Mouse (Mus musculus) A20 (cell line): ENCODE results near the gene Mdfi.

ENCODE experiments used
- DNase-seq: peaks from one replicate; pipeline ENCODE4 v3.0.0-alpha.2; 2011; ENCODE audit warnings: low read depth, low spot score

Mdfi gene

DNA sequence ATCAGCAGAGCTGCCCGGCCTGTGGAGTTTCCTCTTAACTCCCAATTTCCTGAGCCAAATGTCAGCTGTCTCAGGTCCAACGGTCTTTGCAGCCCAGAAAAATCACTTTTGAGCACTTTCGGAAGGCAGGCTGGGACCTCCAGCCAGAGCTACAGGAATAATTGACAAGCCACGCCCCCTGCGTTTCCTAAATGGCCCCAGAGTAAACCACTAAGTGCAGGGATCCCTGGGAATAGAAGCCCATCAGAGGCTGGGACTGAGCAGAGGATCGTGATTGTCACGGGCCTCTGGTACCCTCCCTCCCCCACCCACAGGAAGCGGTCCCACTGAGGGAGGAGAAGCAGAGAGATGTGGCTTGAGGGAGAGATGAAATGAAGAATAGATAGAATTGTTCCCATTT is 31.7 kb downstream of the Mdfi start:
- DNase-seq = no peak

- DNase-seq = no peak
These were observed 37.1 kb downstream of the Mdfi start for GRCm38 (mm10) chr17:47797383-47797782.

- DNase-seq = peak; percentile 62
These were observed 37.5 kb downstream of the Mdfi start for GRCm38 (mm10) chr17:47796968-47797367.

DNA sequence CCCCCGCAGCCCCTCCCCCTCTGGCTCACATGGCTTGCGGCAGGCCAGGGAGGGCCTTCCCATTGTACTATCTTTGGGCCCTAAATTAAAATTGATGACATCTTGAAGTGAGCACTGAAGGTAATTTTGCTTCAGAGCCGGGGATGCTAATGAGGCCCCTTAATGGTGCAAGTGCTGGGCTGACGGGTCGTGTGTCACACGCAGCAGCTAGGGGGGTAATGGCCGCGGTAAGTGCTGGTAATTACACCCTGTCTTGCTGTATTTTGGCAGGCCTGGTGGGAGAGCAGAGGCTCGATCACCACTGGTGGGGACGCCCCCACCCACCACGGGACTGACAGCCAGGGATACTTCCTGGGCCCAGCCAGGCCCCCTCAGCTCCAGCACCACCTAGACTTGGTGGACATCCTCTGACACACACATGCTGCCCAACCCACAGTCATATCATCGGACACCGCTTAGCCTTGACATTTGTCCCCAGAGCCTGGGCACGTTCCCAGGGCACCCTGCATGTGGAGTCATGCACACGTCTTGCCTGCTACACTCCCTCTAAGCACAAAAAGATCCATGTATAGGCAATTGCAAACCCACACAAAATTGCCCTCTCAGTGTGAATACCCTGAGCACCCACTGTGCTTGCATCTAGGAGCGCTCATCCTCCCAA is 38.2 kb downstream of the Mdfi start:
- no peak for DNase-seq

GRCm38 (mm10) chr17:47795446-47795845 is 39.0 kb downstream of the Mdfi start:
- DNase-seq = peak; percentile 75

DNA sequence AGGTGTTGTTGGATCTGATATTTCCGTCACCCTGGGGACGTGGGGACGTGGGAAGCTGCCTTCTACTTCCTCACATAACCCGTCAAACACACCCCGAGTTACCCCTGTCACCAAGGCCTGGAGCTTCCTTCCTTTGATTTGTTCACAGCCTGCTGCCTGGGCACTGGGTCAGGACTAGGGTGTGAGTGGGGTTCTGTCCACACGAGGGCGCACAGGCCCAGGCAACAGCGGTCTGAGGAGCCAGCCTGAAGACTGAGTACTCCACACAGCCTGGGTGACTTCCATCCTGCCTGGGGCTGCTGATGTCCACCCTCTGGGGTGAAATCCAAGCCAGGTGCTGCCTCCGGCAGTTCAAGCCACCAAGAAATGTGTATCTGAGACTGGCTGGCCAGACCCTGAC is 41.1 kb downstream of the Mdfi start:
- peak; percentile 78 for DNase-seq

- DNase-seq = peak; percentile 69
These were observed 42.2 kb downstream of the Mdfi start for GRCm38 (mm10) chr17:47792098-47792863.

- DNase-seq = no peak
These were observed 45.5 kb downstream of the Mdfi start for GRCm38 (mm10) chr17:47788996-47789395.

DNA sequence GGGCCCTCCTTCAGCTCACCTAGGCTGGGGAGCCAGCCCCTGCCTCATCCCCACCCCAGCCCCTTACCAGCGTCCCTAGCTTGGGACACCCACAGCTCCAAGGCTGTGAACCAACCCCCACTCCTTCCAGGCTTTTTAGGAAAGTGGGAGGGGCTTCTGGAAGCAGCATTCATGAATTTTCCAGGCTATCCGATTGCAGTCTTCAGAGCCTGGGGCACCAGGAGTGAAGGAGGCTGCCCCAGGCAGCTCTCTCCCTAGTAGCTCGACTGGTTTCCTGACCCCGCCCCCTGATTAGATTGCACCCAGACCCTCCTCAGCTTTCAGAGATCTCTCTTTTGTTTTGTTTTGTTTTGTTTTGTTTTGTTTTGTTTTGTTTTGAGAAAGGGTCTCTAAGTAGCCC is 46.2 kb downstream of the Mdfi start:
- no peak for DNase-seq

- no peak for DNase-seq
These were observed 46.9 kb downstream of the Mdfi start for GRCm38 (mm10) chr17:47787632-47788031.

DNA sequence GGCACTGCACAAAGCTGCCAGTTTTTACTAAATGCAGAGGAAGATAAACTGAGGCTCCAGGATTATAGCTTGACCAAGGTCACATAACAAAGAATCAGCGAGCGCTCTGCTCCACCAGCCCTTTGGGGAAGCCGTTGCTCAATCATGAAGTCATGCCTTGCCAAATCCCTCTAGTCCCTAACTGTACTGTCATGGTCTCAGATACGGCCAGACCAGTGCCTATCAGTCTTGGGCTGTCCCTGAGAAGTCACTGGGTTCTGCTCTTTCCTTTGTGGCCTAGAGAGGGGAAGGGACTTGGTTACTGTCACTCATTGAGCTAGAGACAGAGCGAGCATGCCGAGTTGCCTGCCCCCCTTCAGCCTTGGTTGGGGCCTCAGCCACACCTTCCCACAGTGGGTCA is 50.1 kb downstream of the Mdfi start:
- DNase-seq = no peak

DNA sequence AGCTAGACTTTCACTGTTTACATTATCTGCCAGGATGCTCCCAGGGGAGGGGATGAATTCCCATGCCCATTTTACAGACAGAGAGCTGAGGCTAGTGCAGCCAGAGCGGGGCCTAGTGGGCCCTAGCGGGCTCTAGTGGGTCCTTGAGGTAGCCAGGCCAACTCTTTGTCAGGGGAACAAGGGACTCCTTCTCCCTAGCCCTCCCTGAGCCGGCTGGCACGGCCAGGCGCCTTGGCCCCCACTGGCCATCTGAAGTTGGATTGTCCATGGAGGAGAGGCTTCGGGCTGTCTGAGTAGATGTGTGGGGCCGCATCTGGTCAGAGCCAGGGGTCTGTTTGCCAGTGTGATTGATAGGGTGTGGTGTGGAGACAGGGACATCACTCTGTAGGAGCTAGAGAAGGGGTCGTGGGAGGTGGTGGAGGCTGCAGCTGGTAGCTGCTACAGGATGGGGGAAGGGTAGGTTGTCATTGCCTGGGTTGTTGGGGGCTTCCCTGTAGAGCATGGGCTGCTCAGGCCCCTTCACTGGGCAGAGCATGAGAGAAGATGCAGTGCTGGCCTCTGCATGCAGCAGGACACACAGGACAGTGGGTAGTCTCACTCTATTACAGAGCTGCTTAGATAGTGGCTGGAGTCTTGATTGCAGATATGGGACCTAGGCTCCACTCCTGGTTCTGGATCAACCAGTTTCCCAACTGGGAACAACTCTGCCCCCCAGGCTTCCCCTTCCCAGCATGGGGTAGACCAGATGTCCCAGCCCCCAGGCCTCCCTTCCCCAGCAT is 50.9 kb downstream of the Mdfi start:
- no peak for DNase-seq

- DNase-seq = no peak
These were observed 52.0 kb downstream of the Mdfi start for GRCm38 (mm10) chr17:47782486-47782885.

GRCm38 (mm10) chr17:47780470-47780869 is 54.0 kb downstream of the Mdfi start:
- DNase-seq = no peak

DNA sequence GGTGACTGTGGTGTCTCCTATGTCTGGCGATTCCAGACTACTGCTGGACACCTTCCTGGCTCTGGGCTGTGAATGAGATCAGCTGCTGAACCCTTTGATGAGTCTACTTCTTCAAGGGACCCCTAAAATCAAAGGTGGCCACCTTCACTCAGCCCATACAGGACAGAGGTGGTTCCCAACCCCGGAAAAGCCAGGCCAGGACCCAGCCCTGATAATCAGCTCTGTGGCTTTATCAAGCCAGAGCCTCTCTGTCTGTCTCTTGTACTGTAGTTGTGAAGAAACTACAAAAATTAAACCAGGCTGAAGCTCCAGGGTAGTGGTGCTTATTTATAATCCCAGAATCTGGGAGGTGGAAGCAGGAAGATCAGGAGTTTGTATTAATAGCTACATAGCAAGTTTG is 57.4 kb downstream of the Mdfi start:
- no peak for DNase-seq

DNA sequence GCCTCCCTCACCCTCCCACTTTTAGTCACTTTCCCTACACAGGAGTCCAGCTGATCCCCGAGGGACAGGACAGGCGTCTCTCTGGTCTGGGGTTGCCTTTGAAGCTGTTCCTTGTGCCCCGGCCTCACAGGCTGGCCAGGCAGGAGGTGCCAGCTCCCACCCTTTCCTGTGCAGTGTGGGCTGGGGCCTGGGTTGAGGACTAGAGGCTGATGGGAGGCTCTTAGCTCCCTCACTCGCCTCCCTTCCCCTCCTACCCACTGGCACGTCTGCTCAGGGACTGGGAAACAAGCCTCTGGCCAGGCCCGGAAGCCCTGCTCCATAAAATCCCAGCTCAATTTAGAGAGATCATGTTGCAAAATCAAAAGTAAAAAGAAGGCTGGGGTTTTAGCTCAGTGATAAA is 60.9 kb downstream of the Mdfi start:
- no peak for DNase-seq

GRCm38 (mm10) chr17:47769389-47770299 is 64.8 kb downstream of the Mdfi start:
- DNase-seq = peak; percentile 48

DNA sequence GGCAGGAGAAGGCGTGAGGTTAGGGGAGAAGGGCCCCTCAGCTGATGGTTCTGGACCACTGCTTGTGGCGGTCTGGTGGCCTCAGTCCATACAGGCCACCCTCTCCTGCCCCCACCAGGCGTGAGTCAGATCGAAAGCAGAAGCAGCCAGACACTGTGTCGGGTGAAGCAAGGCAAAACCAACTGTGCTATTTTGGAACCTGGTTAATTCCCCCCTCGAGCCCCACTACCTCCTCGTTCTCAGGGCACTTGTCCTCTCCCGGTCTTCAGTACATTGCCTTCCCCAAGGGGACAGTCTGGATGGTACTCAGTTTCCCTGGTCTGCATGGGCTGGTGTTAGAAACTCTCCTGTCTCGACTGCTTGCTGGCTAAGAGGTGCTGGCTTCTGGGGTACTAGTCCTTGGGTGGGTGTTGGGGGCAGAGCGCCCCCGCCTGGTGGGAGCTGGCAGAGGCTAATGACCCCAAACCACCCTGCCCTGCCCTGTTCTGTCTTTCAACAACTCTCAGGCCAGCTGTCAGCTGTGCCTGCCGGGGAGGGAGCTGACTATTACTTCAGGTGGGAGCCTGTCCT is 65.7 kb downstream of the Mdfi start:
- DNase-seq = peak; percentile 98

DNA sequence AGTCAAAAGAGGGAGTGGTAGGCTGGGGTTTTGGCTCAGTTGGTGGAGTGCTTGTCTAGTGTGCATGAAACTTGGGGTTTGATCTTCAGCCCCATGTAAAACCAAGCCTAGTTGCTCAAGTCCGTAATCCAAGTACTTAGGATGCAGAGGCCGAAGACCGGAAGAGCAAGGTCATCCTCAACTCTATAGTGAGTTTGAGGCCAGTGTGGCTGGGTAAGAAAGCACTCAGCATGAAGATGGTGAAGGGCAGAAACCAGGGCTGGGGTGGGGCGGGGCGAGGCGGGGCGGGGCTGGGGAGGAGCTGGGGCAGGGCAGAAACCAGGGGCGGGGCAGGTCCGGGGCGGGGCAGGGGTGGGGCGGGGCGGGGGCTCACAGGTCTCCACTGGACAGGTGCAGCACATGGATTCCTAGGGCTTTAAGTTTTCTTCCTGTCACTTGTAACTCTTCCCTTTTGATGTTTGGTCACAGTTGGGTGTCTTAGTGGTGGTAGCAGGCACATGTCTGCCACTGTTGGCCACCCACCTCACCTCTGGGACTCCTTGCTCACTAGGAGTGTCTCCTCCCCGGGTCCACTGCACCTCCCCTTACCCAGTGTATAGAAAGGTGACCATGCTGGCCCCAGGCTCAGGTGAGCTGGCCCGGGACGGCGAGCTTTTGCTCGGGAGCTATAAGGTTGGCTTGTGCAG is 66.9 kb downstream of the Mdfi start:
- peak; percentile 83 for DNase-seq

- DNase-seq = no peak
These were observed 67.4 kb downstream of the Mdfi start for GRCm38 (mm10) chr17:47767081-47767455.
